Mouse (Mus musculus) lung, postnatal 36 days (tissue): ENCODE data around the gene Tex2.

ENCODE experiments used
- DNase-seq: peaks from one replicate; pipeline ENCODE4 v3.0.0; 2022; ENCODE audit warnings: mixed read lengths

The Tex2 gene

GRCm38 (mm10) chr11:106481651-106482050, 131.6 kb downstream of the Tex2 start:
- no peak for DNase-seq

GRCm38 (mm10) chr11:106480530-106480885, 132.7 kb downstream of the Tex2 start:
- no peak for DNase-seq

- DNase-seq: no peak
Measured at GRCm38 (mm10) chr11:106479619-106480529, 133.3 kb downstream of the Tex2 start.

DNA sequence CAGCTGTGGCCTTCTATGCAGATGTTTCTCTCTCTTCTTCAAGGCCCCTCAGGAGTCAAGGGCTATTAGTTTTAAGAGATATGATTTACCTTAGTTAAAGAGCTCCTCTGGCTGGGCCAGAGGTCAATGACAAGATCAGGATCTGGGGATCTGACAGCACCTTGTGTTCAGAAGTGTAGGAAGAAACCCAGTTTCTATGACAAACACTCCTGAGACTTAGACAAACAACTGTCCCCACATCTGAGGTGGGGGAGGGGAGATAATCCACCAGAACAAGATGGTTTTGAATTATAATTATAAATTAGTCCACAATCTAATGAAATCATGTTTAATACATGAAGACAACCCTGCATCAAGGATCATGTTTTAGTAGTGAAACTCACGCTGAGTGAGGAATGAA, 134.5 kb downstream of the Tex2 start:
- no peak for DNase-seq

DNA sequence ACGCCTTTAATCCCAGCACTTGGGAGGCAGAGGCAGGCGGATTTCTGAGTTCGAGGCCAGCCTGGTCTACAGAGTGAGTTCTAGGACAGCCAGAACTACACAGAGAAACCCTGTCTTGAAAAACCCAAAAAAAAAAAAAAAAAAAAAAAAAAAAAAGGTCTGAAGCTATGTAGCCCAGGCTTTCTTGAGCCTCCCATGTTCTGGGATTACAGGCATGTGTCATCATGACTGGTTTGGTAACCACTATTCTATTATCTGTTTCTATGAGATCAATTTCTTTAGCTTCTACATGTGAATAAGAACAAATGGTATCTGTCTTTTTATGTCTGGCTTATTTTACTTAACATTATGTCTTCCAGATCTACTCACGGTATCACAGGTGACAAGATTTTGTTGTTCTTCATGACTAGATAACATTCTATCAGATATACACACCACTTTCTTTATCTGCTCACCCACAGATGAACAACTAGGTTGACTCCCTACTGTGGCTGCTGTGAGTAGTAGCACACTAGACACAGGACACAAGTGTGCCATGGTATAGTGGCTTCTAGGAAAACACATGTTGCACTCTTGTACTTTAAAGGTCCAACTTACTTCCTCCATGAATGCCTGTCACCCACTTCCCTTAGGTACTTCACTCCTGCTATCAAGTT, 135.6 kb downstream of the Tex2 start:
- DNase-seq: no peak

DNA sequence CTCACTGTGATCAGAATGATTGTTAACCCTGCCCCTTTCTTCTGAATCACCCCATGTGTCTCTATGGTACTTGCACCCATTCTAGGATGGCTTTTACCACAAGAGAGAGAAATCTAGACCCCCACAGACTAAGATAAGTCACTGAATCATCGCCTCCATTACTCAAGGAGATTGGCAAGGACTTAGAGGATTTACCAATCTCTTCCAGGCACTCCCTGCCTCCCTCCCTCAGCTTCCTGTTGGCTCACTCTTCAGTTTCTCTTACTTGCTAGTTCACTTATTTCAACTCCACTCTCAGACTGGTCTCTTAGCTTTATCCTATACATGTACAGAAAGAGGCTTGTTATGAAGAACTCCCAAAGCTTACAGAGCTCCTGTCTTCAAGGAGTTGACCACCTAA, 137.9 kb downstream of the Tex2 start:
- DNase-seq: peak; percentile 59

GRCm38 (mm10) chr11:106471629-106472028, 141.6 kb downstream of the Tex2 start:
- no peak for DNase-seq

DNA sequence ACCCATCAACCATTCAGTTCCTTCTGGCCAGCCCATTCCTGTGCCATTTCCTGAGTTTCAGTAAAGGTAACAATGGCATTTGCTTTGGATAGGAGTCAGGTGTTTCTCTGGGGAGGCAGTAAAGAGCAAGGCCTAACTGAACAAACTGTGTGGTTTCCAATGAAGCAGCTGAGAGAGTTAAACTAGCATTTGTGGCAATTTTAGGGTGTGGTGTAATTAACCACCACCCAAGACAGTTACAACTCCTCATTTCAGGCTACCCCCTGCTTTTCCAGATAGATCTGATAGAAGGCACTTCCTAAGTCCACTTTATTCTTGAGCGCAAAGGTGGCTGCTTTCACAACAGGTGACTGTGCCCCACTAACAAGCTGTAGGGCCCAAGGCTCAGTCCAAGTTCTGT, 144.7 kb downstream of the Tex2 start:
- no peak for DNase-seq

DNA sequence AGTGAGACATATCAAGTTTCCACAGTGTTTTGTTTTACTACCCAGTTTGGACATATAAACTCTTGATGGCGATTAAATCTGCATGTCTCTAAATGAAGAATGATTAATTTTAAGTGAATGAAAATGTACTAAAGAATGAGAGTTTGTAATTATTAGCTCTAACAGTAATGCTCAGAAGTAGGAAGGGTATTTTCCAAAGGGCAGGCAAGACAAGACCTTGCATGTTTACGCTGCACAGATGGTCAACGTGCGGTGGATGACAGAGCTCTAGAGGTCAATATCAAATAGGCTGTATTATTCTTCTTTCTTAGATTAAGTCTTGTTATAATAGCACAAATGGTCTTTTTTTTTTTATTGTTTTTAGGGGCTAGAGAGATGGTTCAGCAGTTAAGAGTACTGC, 147.3 kb downstream of the Tex2 start:
- DNase-seq: no peak

GRCm38 (mm10) chr11:106465545-106465903, 147.7 kb downstream of the Tex2 start:
- DNase-seq: no peak

GRCm38 (mm10) chr11:106464681-106465544, 148.3 kb downstream of the Tex2 start:
- no peak for DNase-seq

DNA sequence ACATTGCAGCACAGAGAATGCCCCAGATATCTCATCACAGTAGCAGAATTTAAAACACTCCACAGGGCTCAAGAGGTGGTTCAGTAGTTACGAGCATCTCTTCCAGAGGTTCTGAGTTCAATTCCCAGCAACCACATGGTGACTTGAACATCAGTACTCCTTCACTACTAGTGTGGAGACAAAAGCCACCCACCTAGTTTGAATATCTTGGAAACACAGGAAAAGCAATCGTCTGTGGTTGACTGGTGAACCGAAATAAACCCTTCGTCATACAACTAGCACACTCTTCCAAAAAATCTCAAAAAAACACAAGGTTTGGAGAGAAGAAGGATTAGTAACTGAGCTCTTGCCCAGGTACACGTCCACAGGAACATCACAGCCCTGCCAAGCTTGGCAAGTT, 149.4 kb downstream of the Tex2 start:
- DNase-seq: no peak

- DNase-seq: no peak
Measured at GRCm38 (mm10) chr11:106462309-106462708, 150.9 kb downstream of the Tex2 start.

GRCm38 (mm10) chr11:106461145-106461932, 151.9 kb downstream of the Tex2 start:
- DNase-seq: peak; percentile 16

DNA sequence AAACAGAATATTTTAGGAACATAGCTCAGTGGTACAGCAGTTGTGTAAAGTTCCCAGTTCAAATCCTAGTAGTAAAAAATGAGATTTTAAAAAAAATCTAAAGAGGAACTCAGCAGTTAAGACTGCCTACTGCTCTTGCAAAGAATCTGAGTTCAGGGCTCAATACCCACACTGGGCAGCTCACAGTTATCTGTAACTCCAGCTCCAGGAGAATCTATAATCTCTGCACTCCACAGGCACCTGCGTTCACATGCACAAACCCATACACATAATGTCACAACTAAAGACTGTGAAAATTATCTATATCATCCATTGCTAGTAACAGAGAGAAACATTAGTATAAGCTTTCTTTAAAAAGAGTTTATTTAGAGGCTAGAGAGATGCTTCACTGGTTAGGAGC, 152.6 kb downstream of the Tex2 start:
- DNase-seq: no peak

DNA sequence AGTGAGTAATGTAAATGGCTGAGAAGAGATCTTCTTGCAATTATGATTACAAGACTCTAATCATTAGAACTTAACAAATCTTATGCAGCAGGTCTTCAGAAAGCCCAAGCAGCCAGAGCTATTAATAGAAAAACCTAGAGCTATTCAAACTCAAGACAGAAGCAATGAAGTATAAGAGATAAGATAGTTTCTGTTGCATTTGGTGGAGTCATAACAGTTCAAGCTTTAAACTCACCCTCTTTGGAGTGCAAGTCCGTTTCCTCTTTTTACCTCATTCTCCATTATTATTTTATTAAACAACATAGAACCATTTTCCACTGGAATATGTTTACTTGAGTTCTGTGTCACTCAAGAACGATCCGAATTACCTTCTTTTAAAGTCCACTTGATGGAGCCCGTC, 154.7 kb downstream of the Tex2 start:
- DNase-seq: no peak
